Mouse (Mus musculus) Patski (cell line): Measurements from ENCODE around the gene Helz. TPM values are rescaled to one million over a fixed set of nuclear protein-coding genes. Genes with fewer than 3 reads are reported as not detected.

Experiments
- ATAC-seq: fragments of 100-300 bp; one replicate; pipeline ENCODE4 v1.8.0; 2021
- CTCF ChIA-PET: fragments of 350-600 bp; sonication (Branson Sonifier 250); formaldehyde crosslinking; loops from one replicate; lab custom pipeline; 2022; ENCODE audit warnings: inconsistent platforms; lab: Charles Lee
- POLR2A ChIA-PET: fragments of 350-600 bp; sonication (Branson Sonifier 250); formaldehyde crosslinking; loops from one replicate; lab custom pipeline; 2022; ENCODE audit warnings: antibody characterized with exemption, inconsistent platforms; lab: Charles Lee
- DNase-seq: peaks from one replicate; pipeline ENCODE4 v3.0.0-alpha.2; 2011; ENCODE audit warnings: low read depth, low spot score
- H3K27me3 ChIP-seq: fragments of 371-371 bp; one replicate; pipeline ENCODE4 v1.5.1; 2021
- CTCF ChIP-seq: fragments of 100-300 bp; IDR thresholded peaks from one replicate; pipeline ENCODE4 v1.5.1; 2021
- in situ Hi-C: fragments of 300-500 bp; cut with MboI; formaldehyde crosslinking; loops from 3 replicates; pipeline ENCODE4 v1.11.1; 2018; ENCODE audit warnings: low pct_unique_long_range_greater_than_20kb, mixed read lengths
- polyA plus RNA-seq: library from polyadenylated mRNA; unstranded; gene quantifications from one replicate; pipeline ENCODE4 v1.2.3, GENCODE M21; 2021

Helz gene
- polyA plus RNA-seq, 1 experiment from 2014 or later: 19.6 TPM

DNA sequence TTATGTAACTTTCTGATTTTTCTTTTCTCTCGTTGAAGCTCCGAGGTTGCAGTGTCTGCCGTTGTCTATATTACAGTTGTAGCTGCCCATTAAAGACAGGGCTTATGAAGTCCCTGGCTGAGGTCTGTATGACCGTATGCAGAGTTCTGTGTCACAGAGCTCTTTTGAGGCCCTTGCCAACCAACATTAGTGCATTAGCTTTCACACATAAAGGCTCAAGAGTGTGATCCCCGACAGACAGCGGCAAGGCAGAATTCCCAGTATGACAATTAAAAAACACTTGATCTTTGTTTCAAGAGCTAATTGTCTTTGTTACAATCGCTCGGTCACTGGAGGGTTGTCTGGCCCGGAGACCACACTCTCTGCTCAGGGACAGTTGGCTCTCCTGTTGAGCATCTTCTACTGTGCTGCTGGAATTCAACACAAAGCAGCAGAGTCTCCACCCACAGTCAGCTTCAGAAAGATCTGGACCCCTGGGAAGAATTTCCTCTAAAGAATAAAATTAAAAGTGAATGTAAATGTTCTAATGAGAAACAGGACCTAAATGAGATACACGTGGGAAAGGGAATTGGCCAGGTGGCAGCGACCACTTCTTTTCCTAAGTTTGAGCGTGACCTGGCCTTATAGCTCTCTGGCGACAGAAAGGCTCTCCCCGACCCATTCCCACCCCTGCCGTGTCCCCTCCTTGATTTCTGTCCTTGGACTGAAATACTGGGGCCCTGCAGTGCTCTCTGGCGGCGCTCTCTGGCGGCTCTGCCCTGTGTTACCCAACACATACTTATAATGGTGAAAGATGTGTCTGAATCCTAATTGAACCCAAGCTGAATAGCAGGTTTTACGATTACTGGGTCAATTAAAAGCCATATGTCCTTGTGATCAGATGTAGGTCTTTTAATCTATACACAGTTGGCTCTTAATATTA is 136.1 kb downstream of the Helz start:
- no peaks in the 10 kb centered on the region for H3K27me3 ChIP-seq
- DNase-seq (no peak), ATAC-seq (no peak)
- TF ChIP-seq CTCF: no peak
- in situ Hi-C loops: no loop called here
- ChIA-PET POLR2A (interaction anchor here (1.6 kb wide), 1 partner anchor 79 kb away, joined by 3 read pairs; no protein-coding TSS in a partner anchor), CTCF (no interaction called here)

DNA sequence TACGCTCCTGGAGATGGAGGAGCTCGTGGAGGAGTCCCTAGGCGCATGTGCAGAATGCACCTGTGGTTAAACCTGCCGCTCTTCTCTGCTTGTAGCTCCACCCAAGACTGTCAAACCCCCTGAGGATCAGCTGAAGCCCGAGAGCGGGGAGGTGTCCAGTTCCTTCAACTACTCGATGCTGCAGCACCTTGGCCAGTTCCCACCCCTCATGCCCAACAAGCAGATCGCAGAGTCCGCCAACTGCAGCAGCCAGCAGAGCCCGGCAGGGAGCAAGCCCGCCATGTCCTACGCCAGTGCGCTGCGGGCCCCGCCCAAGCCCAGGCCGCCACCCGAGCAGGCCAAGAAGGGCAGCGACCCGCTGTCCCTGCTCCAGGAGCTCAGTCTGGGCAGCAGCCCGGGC is 138.6 kb downstream of the Helz start:
- in situ Hi-C loops: no loop called here
- DNase-seq (no peak), ATAC-seq (no peak)
- ChIA-PET POLR2A (interaction anchor here (0.7 kb wide), 1 partner anchor 15 kb away, joined by 3 read pairs; no protein-coding TSS in a partner anchor), CTCF (interaction anchor here (1.8 kb wide), 1 partner anchor 9 kb away, joined by 5 read pairs; no protein-coding TSS in a partner anchor)
- no peaks in the 10 kb centered on the region for H3K27me3 ChIP-seq
- no peak for TF ChIP-seq CTCF

DNA sequence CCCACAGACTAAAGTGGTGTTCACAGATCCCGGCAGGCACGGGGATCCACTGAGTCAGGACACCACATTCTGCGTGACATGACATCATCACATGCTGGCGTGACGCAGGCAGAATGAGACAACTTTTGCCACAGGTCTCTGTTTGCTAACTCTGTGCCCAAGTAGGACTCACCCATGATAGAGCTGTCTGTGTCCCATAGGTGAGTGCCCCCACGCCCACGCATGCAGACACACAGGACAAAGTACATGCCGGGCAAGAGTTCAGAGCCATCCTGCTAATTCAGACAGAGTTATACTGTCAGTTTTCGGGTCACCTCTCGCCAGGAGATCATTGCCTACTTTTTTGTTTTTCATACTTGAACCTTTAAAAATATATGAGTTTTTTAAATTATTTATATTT is 140.8 kb downstream of the Helz start:
- TF ChIP-seq CTCF: no peak

DNA sequence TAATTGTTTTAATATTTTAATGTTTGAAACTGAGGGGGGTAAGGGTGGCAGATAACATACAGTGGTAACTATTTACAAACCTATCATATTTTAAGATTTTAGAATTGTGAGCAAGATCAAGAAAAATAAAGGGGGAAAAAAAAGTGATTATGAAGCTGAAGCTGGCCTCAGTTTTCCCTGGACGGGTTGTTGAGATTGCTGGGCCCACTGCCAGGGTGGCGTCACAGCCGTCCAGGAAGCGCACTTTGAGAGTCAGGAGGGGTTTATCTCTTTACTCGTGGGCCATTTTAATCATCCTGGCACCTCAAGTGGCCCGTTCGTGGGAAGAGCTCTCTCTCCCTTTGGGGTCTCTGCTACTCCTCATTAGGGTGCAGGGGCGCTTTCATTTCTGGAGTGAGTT is 143.8 kb downstream of the Helz start:
- no peaks in the 10 kb centered on the region for H3K27me3 ChIP-seq
- ChIA-PET POLR2A (interaction anchor here (1.2 kb wide), 1 partner anchor 15 kb away, joined by 6 read pairs; no protein-coding TSS in a partner anchor), CTCF (interaction anchor here (0.8 to 0.9 kb wide), 2 partner anchors 23 to 48 kb away, joined by 3 read pairs; no protein-coding TSS in a partner anchor)
- ATAC-seq: no peak
- no peak for TF ChIP-seq CTCF
- no peak for DNase-seq
- in situ Hi-C loops: no loop called here

More for the DNA sequence above, 140.8 kb downstream of the Helz start:
- POLR2A ChIA-PET: no interaction called here
- CTCF ChIA-PET: interaction anchor here (1.0 kb wide), 1 partner anchor 10 kb away, joined by 3 read pairs; no protein-coding TSS in a partner anchor
- H3K27me3 ChIP-seq: no peaks in the 10 kb centered on the region
- no peak for ATAC-seq
- no peak for DNase-seq
- in situ Hi-C loops: no loop called here

DNA sequence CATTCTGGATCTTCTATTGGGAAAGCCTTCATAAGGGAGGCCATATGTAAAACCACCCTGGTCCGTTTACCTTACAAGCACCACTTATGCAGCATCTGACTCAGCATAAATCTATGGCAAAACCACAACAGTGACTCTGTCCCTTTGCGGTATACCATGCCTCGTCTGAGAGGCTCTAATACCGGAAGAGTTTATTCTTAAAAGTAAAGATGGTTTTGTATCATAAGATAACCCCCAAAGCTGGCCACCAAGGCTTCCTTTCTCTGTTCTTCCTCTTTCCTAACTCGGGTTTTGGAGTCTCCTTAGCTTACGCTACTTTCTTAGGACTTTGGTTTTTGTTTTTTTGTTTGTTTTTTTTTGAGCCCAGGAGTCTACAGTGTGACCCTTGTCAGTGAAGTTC is 145.6 kb downstream of the Helz start:
- ATAC-seq: no peak
- no peak for TF ChIP-seq CTCF
- H3K27me3 ChIP-seq: no peaks in the 10 kb centered on the region
- POLR2A ChIA-PET: no interaction called here
- no peak for DNase-seq
- in situ Hi-C loops: no loop called here
- CTCF ChIA-PET: interaction anchor here (1.0 to 1.4 kb wide), 3 partner anchors 8 to 24 kb away, joined by 3 read pairs; no protein-coding TSS in a partner anchor

DNA sequence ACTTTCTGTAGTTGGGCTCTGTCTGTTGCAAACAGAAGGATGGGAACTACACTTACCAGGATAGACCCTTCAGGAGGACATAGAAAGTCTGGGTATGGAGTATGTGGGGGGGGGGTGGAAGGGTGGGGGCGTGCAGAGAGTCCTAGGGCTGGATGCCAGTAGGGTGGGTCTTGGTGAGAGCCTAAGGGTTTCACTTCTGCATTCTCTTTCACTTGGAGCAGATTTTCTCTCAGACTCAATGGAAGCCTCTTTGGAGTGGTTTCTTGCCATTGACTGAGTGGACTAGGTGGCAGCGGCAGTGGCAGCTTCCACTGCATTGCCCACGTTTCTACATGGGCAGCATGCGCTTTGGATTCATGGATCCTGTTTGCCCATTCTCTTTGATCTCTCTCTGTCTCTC is 152.2 kb downstream of the Helz start:
- in situ Hi-C loops: no loop called here
- no peaks in the 10 kb centered on the region for H3K27me3 ChIP-seq
- ATAC-seq (no peak), DNase-seq (no peak)
- CTCF ChIA-PET: no interaction called here
- TF ChIP-seq CTCF: no peak
- POLR2A ChIA-PET: no interaction called here

DNA sequence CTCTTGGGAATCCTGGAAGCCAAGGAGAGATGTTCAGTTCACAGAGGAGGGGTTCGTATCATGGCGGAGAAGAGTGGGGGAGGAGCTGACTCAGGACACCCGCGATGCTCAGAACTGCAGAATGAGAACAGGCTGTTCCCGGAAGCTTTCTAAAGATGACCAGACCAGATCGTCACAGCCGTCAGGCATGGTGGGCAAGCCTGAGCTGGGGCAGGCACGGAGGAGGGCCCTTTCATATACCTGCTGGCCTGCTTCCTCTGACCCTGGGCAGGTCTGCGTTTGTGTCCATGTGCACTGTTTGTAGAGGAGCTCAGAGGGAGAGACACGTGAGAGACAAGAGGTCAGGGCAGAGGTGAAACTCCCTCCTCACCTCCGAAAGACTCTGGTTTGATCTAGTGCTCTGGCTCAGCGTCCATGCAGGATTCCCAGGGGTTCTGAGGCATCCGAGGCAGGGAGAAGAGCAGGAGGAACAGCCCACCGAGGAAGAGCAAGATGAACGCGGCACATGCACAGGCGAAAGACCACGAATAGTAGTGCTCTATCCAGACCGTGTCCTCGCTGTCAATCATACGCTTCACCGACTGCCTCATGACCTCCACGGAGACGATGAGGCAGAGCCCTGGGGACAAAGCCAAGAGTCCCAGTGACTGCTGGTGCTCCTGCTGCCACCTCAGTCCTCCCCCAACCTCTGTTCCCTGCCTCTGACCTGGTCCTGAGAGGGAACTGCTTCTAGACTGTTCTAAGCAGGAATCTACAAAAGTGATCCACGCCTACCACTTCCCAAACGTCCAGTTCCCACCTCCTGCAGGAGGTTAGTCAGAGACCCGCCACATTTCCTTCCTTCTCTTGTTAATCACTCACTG is 155.8 kb downstream of the Helz start:
- no peak for TF ChIP-seq CTCF

DNA sequence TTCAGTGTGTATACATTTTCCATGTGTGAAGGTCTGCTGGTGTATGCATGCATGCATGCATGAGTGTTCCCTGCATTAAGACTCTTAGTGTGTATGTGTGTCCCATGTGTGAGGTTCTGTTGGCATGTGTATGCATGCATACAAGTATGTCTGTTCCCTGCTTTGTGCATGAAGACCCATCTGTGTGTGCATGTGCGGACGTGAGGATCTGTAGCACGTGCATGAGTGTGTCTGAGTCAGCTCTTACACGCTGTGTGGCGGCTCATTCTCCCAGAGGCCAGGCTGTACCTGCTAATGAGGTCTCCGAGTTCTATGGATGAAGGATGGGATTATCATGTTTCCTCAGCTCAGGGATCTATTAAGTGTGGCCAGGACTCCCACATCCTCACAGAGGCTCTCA is 157.3 kb downstream of the Helz start:
- POLR2A ChIA-PET: no interaction called here
- TF ChIP-seq CTCF: no peak
- DNase-seq (no peak), ATAC-seq (no peak)
- CTCF ChIA-PET: interaction anchor here (0.9 to 1.2 kb wide), 2 partner anchors 9 to 12 kb away, joined by 3 to 4 read pairs; no protein-coding TSS in a partner anchor
- no peaks in the 10 kb centered on the region for H3K27me3 ChIP-seq
- in situ Hi-C loops: no loop called here

More for the DNA sequence above, 155.8 kb downstream of the Helz start:
- ATAC-seq: no peak
- ChIA-PET POLR2A (interaction anchor here (0.5 kb wide), 1 partner anchor 22 kb away, joined by 3 read pairs; no protein-coding TSS in a partner anchor), CTCF (no interaction called here)
- no peak for DNase-seq
- H3K27me3 ChIP-seq: no peaks in the 10 kb centered on the region
- in situ Hi-C loops: no loop called here

DNA sequence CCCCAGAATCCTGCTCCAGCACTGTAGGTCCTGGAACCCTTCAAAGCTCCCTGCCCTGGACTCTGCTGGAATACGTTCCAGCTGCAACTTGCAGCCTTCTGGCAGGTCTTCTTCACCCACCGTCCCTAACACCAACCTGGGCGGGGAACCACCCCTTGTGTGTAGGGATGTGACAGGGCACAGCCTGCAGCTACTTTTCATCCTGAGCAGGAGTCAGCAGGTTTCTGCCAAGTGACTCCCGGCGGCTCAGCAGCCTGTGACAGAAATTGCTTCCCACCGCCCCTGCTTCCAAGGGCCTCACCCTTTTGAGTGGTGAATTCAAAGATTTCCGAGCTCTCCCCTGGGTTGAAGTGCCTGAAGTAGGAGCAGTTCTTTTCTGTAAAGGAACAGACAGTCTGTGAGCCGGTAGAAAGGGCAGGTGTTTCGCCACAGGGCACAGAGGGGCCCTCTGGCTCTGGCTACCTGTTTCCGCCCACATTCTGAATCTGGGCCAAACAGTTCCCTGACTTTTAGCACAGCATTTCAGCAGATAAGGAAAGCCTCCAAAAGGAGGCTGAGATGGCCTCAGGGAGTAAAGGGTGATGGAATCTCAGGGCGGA is 157.8 kb downstream of the Helz start:
- ChIA-PET CTCF (interaction anchor here (0.9 to 1.2 kb wide), 2 partner anchors 9 to 12 kb away, joined by 3 to 4 read pairs; no protein-coding TSS in a partner anchor), POLR2A (interaction anchor here (1.5 kb wide), 1 partner anchor 14 kb away, joined by 6 read pairs; no protein-coding TSS in a partner anchor)
- H3K27me3 ChIP-seq: no peaks in the 10 kb centered on the region
- DNase-seq: no peak
- TF ChIP-seq CTCF: no peak
- ATAC-seq: no peak
- in situ Hi-C loops: no loop called here
